Mouse (Mus musculus): Measurements from ENCODE around the gene Aaed1. TPM values are rescaled to one million over a fixed set of nuclear protein-coding genes. Genes with fewer than 3 reads are reported as not detected.
"Not testable (repeated sequence)": the region's sequence is repeated elsewhere in the genome, so short reads cannot be mapped to it uniquely, and the experiment has no call there.

The Aaed1 gene
- polyA plus RNA-seq, 1 experiment from 2014 or later = 89.2 TPM

GRCm38 (mm10) chr13:64264586-64264985 lies 47.9 kb downstream of the Aaed1 start:
- WGBS = 83% methylated on average over 6 of the region's 6 CpGs
- no peak overlapping the region for H3K4me2 ChIP-seq (replicated peaks; ENCODE audit: low read depth, low read length)

GRCm38 (mm10) chr13:64259903-64260302 lies 52.6 kb downstream of the Aaed1 start:
- Histone ChIP-seq H3K27ac (ENCODE audit: low read length) (no peak overlapping the region), H3K4me2 (replicated peaks; ENCODE audit: low read depth, low read length) (no peak overlapping the region), H3K9me3 (ENCODE audit: low read length) (no peaks in the 10 kb centered on the region), H3K9ac (replicated peaks; ENCODE audit: low read depth) (no peak overlapping the region), H3K27me3 (replicated peaks; ENCODE audit: insufficient read depth, low read length) (no peaks in the 10 kb centered on the region), H3K4me3 (ENCODE audit: low read depth, low read length) (no peak overlapping the region), H3K4me1 (ENCODE audit: insufficient read depth, low read depth, low read length) (no peaks in the 10 kb centered on the region), H3K36me3 (ENCODE audit: insufficient read depth, low read length) (no peaks in the 10 kb centered on the region)
- no peak for ATAC-seq
- TF ChIP-seq EP300 (IDR thresholded peaks at IDR 0.05) = no peak
- 84% methylated on average over 7 of the region's 7 CpGs for WGBS
- DNase-seq (ENCODE audit: low spot score) = no peak

More at GRCm38 (mm10) chr13:64264586-64264985, 47.9 kb downstream of the Aaed1 start:
- no peaks in the 10 kb centered on the region for H3K9me3 ChIP-seq (ENCODE audit: low read length)
- no peaks in the 10 kb centered on the region for H3K27me3 ChIP-seq (replicated peaks; ENCODE audit: insufficient read depth, low read length)
- TF ChIP-seq CTCF (IDR thresholded peaks at IDR 0.05) = no peak
- no peak for TF ChIP-seq EP300 (IDR thresholded peaks at IDR 0.05)
- H3K4me3 ChIP-seq (ENCODE audit: low read depth, low read length) = no peak overlapping the region
- no peak for DNase-seq (ENCODE audit: low spot score)
- no peak overlapping the region for H3K9ac ChIP-seq (replicated peaks; ENCODE audit: low read depth)
- ATAC-seq = no peak
- no peaks in the 10 kb centered on the region for H3K4me1 ChIP-seq (ENCODE audit: insufficient read depth, low read depth, low read length)
- no peak overlapping the region for H3K27ac ChIP-seq (ENCODE audit: low read length)
- no peaks in the 10 kb centered on the region for H3K36me3 ChIP-seq (ENCODE audit: insufficient read depth, low read length)

- ATAC-seq (no peak), DNase-seq (ENCODE audit: low spot score) (no peak)
- 88% methylated on average over 4 of the region's 4 CpGs for WGBS
- TF ChIP-seq CTCF (IDR thresholded peaks at IDR 0.05) (no peak), EP300 (IDR thresholded peaks at IDR 0.05) (no peak)
- no peak overlapping the region for H3K27ac ChIP-seq (ENCODE audit: low read length)
- H3K9ac ChIP-seq (replicated peaks; ENCODE audit: low read depth) = no peak overlapping the region
- no peaks in the 10 kb centered on the region for H3K36me3 ChIP-seq (ENCODE audit: insufficient read depth, low read length)
- H3K27me3 ChIP-seq (replicated peaks; ENCODE audit: insufficient read depth, low read length) = no peaks in the 10 kb centered on the region
- no peak overlapping the region for H3K4me2 ChIP-seq (replicated peaks; ENCODE audit: low read depth, low read length)
- no peaks in the 10 kb centered on the region for H3K4me1 ChIP-seq (ENCODE audit: insufficient read depth, low read depth, low read length)
- no peaks in the 10 kb centered on the region for H3K9me3 ChIP-seq (ENCODE audit: low read length)
- H3K4me3 ChIP-seq (ENCODE audit: low read depth, low read length) = no peak overlapping the region
Observed at GRCm38 (mm10) chr13:64258516-64258821, 54.0 kb downstream of the Aaed1 start.

GRCm38 (mm10) chr13:64257814-64258515 lies 54.5 kb downstream of the Aaed1 start:
- no peak overlapping the region for H3K9ac ChIP-seq (replicated peaks; ENCODE audit: low read depth)

GRCm38 (mm10) chr13:64257010-64257813 lies 55.3 kb downstream of the Aaed1 start:
- Histone ChIP-seq H3K9me3 (ENCODE audit: low read length) (no peaks in the 10 kb centered on the region), H3K36me3 (ENCODE audit: insufficient read depth, low read length) (no peaks in the 10 kb centered on the region), H3K4me3 (ENCODE audit: low read depth, low read length) (no peak overlapping the region), H3K9ac (replicated peaks; ENCODE audit: low read depth) (no peak overlapping the region), H3K4me2 (replicated peaks; ENCODE audit: low read depth, low read length) (no peak overlapping the region), H3K27me3 (replicated peaks; ENCODE audit: insufficient read depth, low read length) (no peaks in the 10 kb centered on the region), H3K4me1 (ENCODE audit: insufficient read depth, low read depth, low read length) (no peaks in the 10 kb centered on the region), H3K27ac (ENCODE audit: low read length) (no peak overlapping the region)
- TF ChIP-seq EP300 (IDR thresholded peaks at IDR 0.05) = no peak
- no peak for TF ChIP-seq CTCF (IDR thresholded peaks at IDR 0.05)
- DNase-seq (ENCODE audit: low spot score) (no peak), ATAC-seq (no peak)
- 78% methylated on average over 12 of the region's 12 CpGs for WGBS

More at GRCm38 (mm10) chr13:64257814-64258515, 54.5 kb downstream of the Aaed1 start:
- TF ChIP-seq EP300 (IDR thresholded peaks at IDR 0.05) (no peak), CTCF (IDR thresholded peaks at IDR 0.05) (no peak)
- no peak overlapping the region for H3K4me2 ChIP-seq (replicated peaks; ENCODE audit: low read depth, low read length)
- no peak overlapping the region for H3K4me3 ChIP-seq (ENCODE audit: low read depth, low read length)
- H3K4me1 ChIP-seq (ENCODE audit: insufficient read depth, low read depth, low read length) = no peaks in the 10 kb centered on the region
- no peak overlapping the region for H3K27ac ChIP-seq (ENCODE audit: low read length)
- H3K9me3 ChIP-seq (ENCODE audit: low read length) = no peaks in the 10 kb centered on the region
- ATAC-seq (no peak), DNase-seq (ENCODE audit: low spot score) (no peak)
- H3K36me3 ChIP-seq (ENCODE audit: insufficient read depth, low read length) = no peaks in the 10 kb centered on the region
- WGBS = 65% methylated on average over 5 of the region's 5 CpGs
- H3K27me3 ChIP-seq (replicated peaks; ENCODE audit: insufficient read depth, low read length) = no peaks in the 10 kb centered on the region

GRCm38 (mm10) chr13:64254185-64254584 lies 58.3 kb downstream of the Aaed1 start:
- not testable (repeated sequence) for H3K27ac ChIP-seq (ENCODE audit: low read length); H3K4me1 ChIP-seq (ENCODE audit: insufficient read depth, low read depth, low read length); DNase-seq (ENCODE audit: low spot score); H3K9ac ChIP-seq (replicated peaks; ENCODE audit: low read depth); H3K4me3 ChIP-seq (ENCODE audit: low read depth, low read length); H3K4me2 ChIP-seq (replicated peaks; ENCODE audit: low read depth, low read length); H3K9me3 ChIP-seq (ENCODE audit: low read length); ATAC-seq; H3K27me3 ChIP-seq (replicated peaks; ENCODE audit: insufficient read depth, low read length); H3K36me3 ChIP-seq (ENCODE audit: insufficient read depth, low read length)
- 73% methylated on average over 10 of the region's 11 CpGs for WGBS

All from lung, postnatal 0 days (tissue).